Mouse (Mus musculus): Measurements from ENCODE around the gene Amacr.

The Amacr gene

GRCm38 (mm10) chr15:10981377-10982063, at the start of gene Amacr:
TSS of gene Amacr (plus strand) at chr15:10981756.
- in situ Hi-C loops (cut with MseI, MboI) = no loop called here

GRCm38 (mm10) chr15:10933930-10934329, 47.6 kb upstream of the Amacr start:
- in situ Hi-C loops (cut with MseI, MboI) = no loop called here

- in situ Hi-C loops (cut with MseI, MboI) = no loop called here
Observed at GRCm38 (mm10) chr15:10940148-10941108, 41.1 kb upstream of the Amacr start.

GRCm38 (mm10) chr15:10941901-10942300, 39.7 kb upstream of the Amacr start:
- in situ Hi-C loops (cut with MseI, MboI) = no loop called here

DNA sequence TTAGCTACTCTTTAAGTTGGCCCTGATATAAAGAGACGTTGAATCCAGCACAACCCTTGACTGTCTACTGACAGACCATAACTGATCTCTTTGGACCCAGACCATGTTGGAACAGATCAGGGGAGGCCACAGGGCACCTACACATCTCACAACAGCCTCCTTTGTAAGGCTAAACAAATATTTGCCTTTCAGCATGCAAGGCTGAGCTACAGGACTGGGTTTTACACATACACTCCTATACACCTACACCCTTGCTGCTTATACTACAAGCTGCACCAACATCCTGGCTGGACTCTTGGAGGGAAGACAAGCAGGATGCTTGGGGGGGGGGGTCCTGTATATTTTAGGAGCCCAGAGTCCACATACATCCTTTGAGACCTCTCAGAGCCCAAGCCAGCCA, 33.7 kb upstream of the Amacr start:
- in situ Hi-C loops (cut with MseI, MboI) = no loop called here

DNA sequence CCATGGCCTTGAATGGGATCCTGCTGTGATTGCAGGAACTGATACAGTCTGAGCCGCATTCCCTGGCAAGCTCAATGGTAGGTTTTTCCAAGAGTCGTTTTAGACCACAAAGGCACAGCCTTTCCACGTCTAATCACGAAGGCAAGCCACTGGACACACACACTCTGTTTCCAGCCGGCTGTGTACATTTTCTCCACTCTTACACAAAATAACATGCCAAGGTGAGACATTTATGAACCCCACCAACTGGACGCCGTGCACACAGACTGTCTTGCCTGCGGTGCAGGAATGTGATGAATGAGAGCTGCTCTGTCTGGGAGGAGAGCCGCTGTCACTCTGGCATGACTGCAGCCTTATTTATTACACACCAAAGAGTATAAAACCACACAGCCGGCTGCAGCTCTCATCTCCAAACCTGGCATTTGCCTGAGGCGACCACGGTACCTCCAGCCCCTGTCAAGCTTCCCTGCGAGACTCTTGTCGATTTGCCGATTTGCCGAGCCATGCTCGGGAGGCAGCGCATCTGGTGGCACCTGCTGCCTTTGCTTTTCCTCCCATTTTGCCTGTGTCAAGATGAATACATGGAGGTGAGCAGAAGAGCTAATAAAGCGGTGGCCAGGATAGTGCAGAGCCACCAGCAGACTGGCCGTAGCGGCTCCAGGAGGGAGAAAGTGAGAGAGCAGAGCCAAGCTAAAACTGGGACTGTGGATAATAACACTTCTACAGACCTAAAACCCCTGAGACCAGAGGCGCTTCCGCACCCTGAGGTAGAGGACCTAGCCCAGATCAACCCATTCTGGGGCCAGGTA, 29.4 kb upstream of the Amacr start, which contains the start of gene C1qtnf3:
Gene C1qtnf3, plus strand, starts transcription at position 382 of the 809 bp plus-strand sequence.
- in situ Hi-C loops (cut with MseI, MboI) = no loop called here

DNA sequence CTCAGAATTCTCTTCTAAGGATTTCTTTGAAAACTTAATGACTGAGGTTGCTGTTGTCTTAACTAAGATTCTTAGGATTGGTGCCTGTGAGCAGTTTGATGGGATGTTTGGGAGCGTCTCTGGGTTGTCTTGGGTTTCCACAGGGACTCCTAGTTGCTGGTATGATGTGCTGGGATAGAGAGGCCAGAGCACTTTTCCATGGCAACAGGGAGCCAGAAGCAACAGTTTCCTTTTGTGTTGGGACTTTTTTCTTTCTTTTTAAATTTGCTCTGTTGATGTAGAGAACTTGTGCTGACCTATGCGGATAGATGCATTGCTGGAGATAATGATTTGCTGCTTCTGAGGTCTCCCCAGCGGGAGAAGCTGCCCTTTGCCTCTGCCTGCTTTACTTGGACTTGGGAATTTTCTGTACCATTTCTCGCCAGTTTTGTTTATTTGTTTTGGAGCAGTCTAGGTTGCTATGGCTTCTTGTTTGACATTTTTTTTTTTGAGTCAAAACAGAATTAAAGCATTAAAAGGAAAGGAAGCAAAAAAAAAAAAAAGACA, 28.7 kb upstream of the Amacr start:
- in situ Hi-C loops (cut with MseI, MboI) = no loop called here

GRCm38 (mm10) chr15:10953465-10953864, 28.1 kb upstream of the Amacr start:
- in situ Hi-C loops (cut with MseI, MboI) = no loop called here

DNA sequence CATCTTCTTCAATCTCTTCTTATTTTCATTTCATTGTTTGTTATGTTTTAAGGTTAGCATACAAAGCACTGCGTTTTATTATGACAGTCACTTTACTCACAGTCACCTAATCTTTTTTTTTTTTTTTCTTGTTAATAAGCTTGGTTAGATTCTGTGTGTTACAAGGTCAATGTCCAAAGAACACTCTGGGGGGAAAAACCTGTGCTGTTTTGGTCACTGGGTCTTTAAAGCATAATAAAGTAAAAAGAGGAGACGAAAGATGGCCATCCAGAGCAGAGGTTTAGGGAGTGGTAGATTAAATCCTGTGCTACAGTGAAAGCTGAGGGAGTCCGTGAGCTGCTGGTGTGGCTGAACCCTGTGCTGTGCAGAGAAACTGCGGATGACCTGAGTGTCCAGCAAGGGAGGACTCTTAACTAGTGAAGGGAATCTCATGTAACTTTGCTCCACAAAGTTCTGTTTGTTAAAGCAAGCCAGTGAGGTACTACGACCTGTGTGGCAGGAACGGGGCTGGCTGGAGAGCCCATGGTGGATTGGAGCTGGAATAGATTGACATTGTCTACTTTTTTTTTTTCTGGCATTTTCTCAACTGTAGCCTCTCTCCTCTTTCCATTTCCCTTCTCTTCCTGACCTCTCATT, 27.1 kb upstream of the Amacr start:
- in situ Hi-C loops (cut with MseI, MboI) = no loop called here

- in situ Hi-C loops (cut with MseI, MboI) = no loop called here
Observed at GRCm38 (mm10) chr15:10955156-10955555, 26.4 kb upstream of the Amacr start.

DNA sequence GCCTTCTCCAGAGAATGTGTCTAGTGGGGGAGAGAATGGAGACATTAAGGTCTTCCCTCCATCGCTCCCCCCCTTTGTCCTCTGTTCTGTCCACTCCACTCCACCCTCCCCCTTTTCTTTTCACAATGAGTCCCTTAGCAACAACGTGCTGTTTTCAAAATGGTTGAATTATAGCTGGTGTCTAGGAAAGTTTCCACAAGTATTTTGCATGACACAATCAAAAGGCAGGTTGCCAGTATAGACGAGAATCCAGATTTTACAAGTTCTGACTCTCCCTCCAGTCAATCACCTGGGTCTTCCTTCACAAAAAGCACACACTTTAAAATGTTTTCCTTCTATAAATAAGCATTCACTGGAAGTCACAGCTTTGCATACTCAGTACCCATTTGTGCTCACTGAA, 24.9 kb upstream of the Amacr start:
- in situ Hi-C loops (cut with MseI, MboI) = no loop called here

DNA sequence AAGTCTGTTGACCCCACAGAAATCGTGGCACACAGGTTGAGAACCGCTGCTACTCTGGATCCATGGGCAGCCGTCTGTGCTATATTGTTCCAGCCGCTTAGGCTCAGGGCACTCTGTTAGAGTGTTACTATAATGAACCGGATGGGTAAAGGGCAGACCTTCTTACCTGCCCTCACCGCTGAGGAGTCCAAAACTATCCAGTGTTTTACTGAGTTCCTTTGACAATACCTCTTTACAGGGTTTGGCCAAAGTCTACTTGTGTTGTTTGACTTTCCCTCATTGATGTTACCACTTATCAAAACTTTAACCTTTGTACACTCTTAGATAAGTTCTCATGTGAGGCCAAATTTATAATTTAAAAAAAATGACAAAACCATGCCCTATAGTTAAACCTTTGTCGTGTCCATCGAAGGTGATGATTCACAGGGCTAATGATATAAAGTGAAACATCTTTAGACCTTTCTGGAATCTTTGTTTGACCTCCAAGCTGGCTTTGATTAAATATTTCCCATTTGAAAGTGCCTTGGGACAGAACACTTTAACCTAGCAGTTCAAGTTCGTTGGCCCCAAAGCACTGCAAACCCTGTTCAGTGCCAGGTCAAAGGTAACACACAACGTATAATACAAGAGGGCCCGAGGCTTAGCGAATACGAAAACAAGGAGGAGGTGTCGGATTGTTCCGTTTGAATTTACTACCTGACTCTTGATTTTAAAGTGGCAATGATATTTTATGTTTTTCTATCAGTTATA, 22.1 kb upstream of the Amacr start:
- in situ Hi-C loops (cut with MseI, MboI) = no loop called here

GRCm38 (mm10) chr15:10960267-10960666, 21.3 kb upstream of the Amacr start:
- in situ Hi-C loops (cut with MseI, MboI) = no loop called here

- in situ Hi-C loops (cut with MseI, MboI) = no loop called here
Observed at GRCm38 (mm10) chr15:10962601-10963000, 19.0 kb upstream of the Amacr start.

DNA sequence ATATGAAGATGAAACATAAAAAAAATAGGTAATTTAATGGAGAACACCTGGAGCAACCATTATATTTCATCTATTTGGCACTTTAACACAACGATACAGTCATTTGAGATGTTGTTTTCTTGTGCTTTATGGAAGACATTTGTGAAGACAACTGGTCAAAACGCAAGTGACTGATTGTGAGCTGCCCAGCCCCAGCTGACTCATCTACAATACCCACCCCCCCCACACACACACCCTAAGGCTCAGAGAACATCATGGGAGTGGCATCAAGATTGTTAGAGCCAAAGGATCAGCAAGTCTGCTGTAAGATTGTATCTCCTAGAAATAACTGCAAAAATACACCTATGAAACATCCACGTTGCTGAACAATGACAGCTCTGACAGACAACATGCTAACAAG, 12.1 kb upstream of the Amacr start:
- in situ Hi-C loops (cut with MseI, MboI) = no loop called here

- in situ Hi-C loops (cut with MseI, MboI) = no loop called here
Observed at GRCm38 (mm10) chr15:10970777-10971176, 10.8 kb upstream of the Amacr start.

GRCm38 (mm10) chr15:10977151-10977550, 4.4 kb upstream of the Amacr start:
- in situ Hi-C loops (cut with MseI, MboI) = no loop called here

DNA sequence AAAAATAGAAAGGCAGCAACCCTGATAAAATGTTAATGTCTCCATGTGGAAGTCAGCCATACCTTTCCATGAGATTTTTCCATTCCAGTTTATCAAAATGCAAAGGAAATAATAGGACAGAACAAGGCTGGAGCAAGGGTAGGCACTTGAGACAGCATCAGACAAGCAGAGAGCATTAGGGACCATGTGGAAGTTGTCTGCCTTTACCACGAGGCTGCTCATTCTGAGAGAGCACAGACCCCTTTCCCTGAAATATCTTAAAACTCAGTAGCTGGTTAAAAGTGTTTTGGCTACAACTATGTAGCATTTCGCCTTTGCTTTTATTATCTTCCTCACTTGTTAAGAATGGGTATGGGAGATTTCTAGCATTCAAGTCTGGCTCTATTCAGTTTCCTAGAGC, 844 bp upstream of the Amacr start:
- in situ Hi-C loops (cut with MseI, MboI) = no loop called here

- in situ Hi-C loops (cut with MseI, MboI) = no loop called here
Observed at GRCm38 (mm10) chr15:10982064-10982435, 494 bp downstream of the Amacr start.

GRCm38 (mm10) chr15:10985756-10986155, 4.2 kb downstream of the Amacr start:
- in situ Hi-C loops (cut with MseI, MboI) = no loop called here
